Mouse (Mus musculus): ENCODE measurements around the gene Tvp23b. TPM values are rescaled to one million over a fixed set of nuclear protein-coding genes. Genes with fewer than 3 reads are reported as not detected.

The Tvp23b gene
- polyA plus RNA-seq (2012; rRNA removed), result 12.9 and 21.4 TPM in 2 replicates

- TF ChIP-seq POLR2A (IDR thresholded peaks at IDR 0.05; ENCODE audit: borderline replicate concordance, extremely low read depth, low read depth, low read length) (peak; percentile 90; the same call in 1 of the 2 replicates), CTCF (IDR thresholded peaks at IDR 0.05; ENCODE audit: insufficient read depth, low read length) (no peak)
- Histone ChIP-seq H3K4me1 (ENCODE audit: control insufficient read depth, insufficient read depth, low read length) (no peaks in the 10 kb centered on the region), H3K4me3 (replicated peaks; ENCODE audit: extremely low read depth, low read depth, low read length) (peak within 1 kb of the TSS; percentile 60)
- under 1% methylated on average over 55 of the region's 55 CpGs for WGBS
- peak; percentile 97 for DNase-seq
Observed at GRCm38 (mm10) chr11:62879220-62880048, at the start of gene Tvp23b. Gene Tvp23b, plus strand, starts transcription at chr11:62879455.

GRCm38 (mm10) chr11:62830387-62830786, 48.9 kb upstream of the Tvp23b start:
- WGBS, result 85% methylated on average over 2 of the region's 2 CpGs
- DNase-seq, result no peak
- Histone ChIP-seq H3K4me1 (ENCODE audit: control insufficient read depth, insufficient read depth, low read length) (peaks cover 9% of the 10 kb centered on the region), H3K4me3 (replicated peaks; ENCODE audit: extremely low read depth, low read depth, low read length) (no peak overlapping the region)
- TF ChIP-seq CTCF (IDR thresholded peaks at IDR 0.05; ENCODE audit: insufficient read depth, low read length) (no peak), POLR2A (IDR thresholded peaks at IDR 0.05; ENCODE audit: borderline replicate concordance, extremely low read depth, low read depth, low read length) (no peak)

GRCm38 (mm10) chr11:62831906-62832305, 47.3 kb upstream of the Tvp23b start:
- H3K4me3 ChIP-seq (replicated peaks; ENCODE audit: extremely low read depth, low read depth, low read length), result no peak overlapping the region
- H3K4me1 ChIP-seq (ENCODE audit: control insufficient read depth, insufficient read depth, low read length), result peaks cover under 1% of the 10 kb centered on the region; the same call in 1 of the 2 replicates
- TF ChIP-seq POLR2A (IDR thresholded peaks at IDR 0.05; ENCODE audit: borderline replicate concordance, extremely low read depth, low read depth, low read length) (no peak), CTCF (IDR thresholded peaks at IDR 0.05; ENCODE audit: insufficient read depth, low read length) (no peak)
- DNase-seq, result no peak

GRCm38 (mm10) chr11:62844562-62844961, 34.7 kb upstream of the Tvp23b start:
- H3K4me1 ChIP-seq (ENCODE audit: control insufficient read depth, insufficient read depth, low read length), result no peaks in the 10 kb centered on the region
- no peak overlapping the region for H3K4me3 ChIP-seq (replicated peaks; ENCODE audit: extremely low read depth, low read depth, low read length)
- TF ChIP-seq CTCF (IDR thresholded peaks at IDR 0.05; ENCODE audit: insufficient read depth, low read length) (no peak), POLR2A (IDR thresholded peaks at IDR 0.05; ENCODE audit: borderline replicate concordance, extremely low read depth, low read depth, low read length) (no peak)
- DNase-seq, result no peak
- WGBS, result 71% methylated on average over 5 of the region's 5 CpGs

GRCm38 (mm10) chr11:62845730-62846129, 33.5 kb upstream of the Tvp23b start:
- DNase-seq, result no peak

GRCm38 (mm10) chr11:62846961-62847654, 32.1 kb upstream of the Tvp23b start, which contains the start of gene Fbxw10:
Gene Fbxw10, plus strand, starts transcription at chr11:62847069.
- TF ChIP-seq POLR2A (IDR thresholded peaks at IDR 0.05; ENCODE audit: borderline replicate concordance, extremely low read depth, low read depth, low read length) (no peak), CTCF (IDR thresholded peaks at IDR 0.05; ENCODE audit: insufficient read depth, low read length) (no peak)
- Histone ChIP-seq H3K4me3 (replicated peaks; ENCODE audit: extremely low read depth, low read depth, low read length) (peak within 1 kb of the TSS; percentile 14), H3K4me1 (ENCODE audit: control insufficient read depth, insufficient read depth, low read length) (no peaks in the 10 kb centered on the region)
- peak; percentile 15 for DNase-seq
- 34% methylated on average over 12 of the region's 12 CpGs for WGBS

More at GRCm38 (mm10) chr11:62845730-62846129, 33.5 kb upstream of the Tvp23b start:
- TF ChIP-seq POLR2A (IDR thresholded peaks at IDR 0.05; ENCODE audit: borderline replicate concordance, extremely low read depth, low read depth, low read length) (no peak), CTCF (IDR thresholded peaks at IDR 0.05; ENCODE audit: insufficient read depth, low read length) (no peak)
- no peaks in the 10 kb centered on the region for H3K4me1 ChIP-seq (ENCODE audit: control insufficient read depth, insufficient read depth, low read length)
- no peak overlapping the region for H3K4me3 ChIP-seq (replicated peaks; ENCODE audit: extremely low read depth, low read depth, low read length)
- WGBS, result 48% methylated on average over 3 of the region's 3 CpGs

GRCm38 (mm10) chr11:62847655-62848191, 31.5 kb upstream of the Tvp23b start:
- H3K4me1 ChIP-seq (ENCODE audit: control insufficient read depth, insufficient read depth, low read length), result no peaks in the 10 kb centered on the region
- 54% methylated on average over 4 of the region's 4 CpGs for WGBS
- no peak overlapping the region for H3K4me3 ChIP-seq (replicated peaks; ENCODE audit: extremely low read depth, low read depth, low read length)
- TF ChIP-seq POLR2A (IDR thresholded peaks at IDR 0.05; ENCODE audit: borderline replicate concordance, extremely low read depth, low read depth, low read length) (no peak), CTCF (IDR thresholded peaks at IDR 0.05; ENCODE audit: insufficient read depth, low read length) (no peak)
- DNase-seq, result no peak

GRCm38 (mm10) chr11:62848301-62848700, 31.0 kb upstream of the Tvp23b start:
- no peak for DNase-seq
- TF ChIP-seq CTCF (IDR thresholded peaks at IDR 0.05; ENCODE audit: insufficient read depth, low read length) (no peak), POLR2A (IDR thresholded peaks at IDR 0.05; ENCODE audit: borderline replicate concordance, extremely low read depth, low read depth, low read length) (no peak)
- 67% methylated on average over 2 of the region's 2 CpGs for WGBS
- Histone ChIP-seq H3K4me1 (ENCODE audit: control insufficient read depth, insufficient read depth, low read length) (no peaks in the 10 kb centered on the region), H3K4me3 (replicated peaks; ENCODE audit: extremely low read depth, low read depth, low read length) (no peak overlapping the region)

- no peak for DNase-seq
- WGBS, result 68% methylated on average over 1 of the region's 1 CpGs
- no peaks in the 10 kb centered on the region for H3K4me1 ChIP-seq (ENCODE audit: control insufficient read depth, insufficient read depth, low read length)
- TF ChIP-seq CTCF (IDR thresholded peaks at IDR 0.05; ENCODE audit: insufficient read depth, low read length), result peak; percentile 53
- no peak for TF ChIP-seq POLR2A (IDR thresholded peaks at IDR 0.05; ENCODE audit: borderline replicate concordance, extremely low read depth, low read depth, low read length)
- H3K4me3 ChIP-seq (replicated peaks; ENCODE audit: extremely low read depth, low read depth, low read length), result no peak overlapping the region
Observed at GRCm38 (mm10) chr11:62851199-62851598, 28.1 kb upstream of the Tvp23b start.

Measured in lung, adult 2 months (tissue).